ENCODE assay signal across 11 mouse cellular contexts in genomic region chr10:14018672-14019071, GRCm38 (mm10). TPM values are rescaled to one million over a fixed set of nuclear protein-coding genes. Genes with fewer than 3 reads are reported as not detected.
A peak's percentile ranks its signal among the peaks of the same experiment; 100 is the strongest.
DNase-seq lines count a peak whose midpoint lies in the region; ATAC-seq lines count a peak whose summit lies in the region.
"Had no signal": no experiment of that assay in that cellular context is flagged by ENCODE, and none has a peak within 500 bp of the region (broad histone marks: within the 10 kb centered on the region; RNA-seq: fewer than 3 reads in every experiment).

No protein-coding gene starts in this region.

- WGBS in heart, embryonic 14.5 days: 18% methylated on average over 7 of the region's 7 CpGs
- 41% methylated on average over 7 of the region's 7 CpGs for WGBS in neural tube, embryonic 12.5 days
- WGBS in heart, embryonic 16.5 days: 20% methylated on average over 7 of the region's 7 CpGs
- WGBS in stomach, embryonic 15.5 days: 29% methylated on average over 7 of the region's 7 CpGs

- peaks cover 10 to 51% of the 10 kb centered on the region in 2 experiments for H3K4me1 ChIP-seq in heart, embryonic 14.5 days (ENCODE audit: control insufficient read depth in 2 of 2, insufficient read depth in 2 of 2, low read length in 2 of 2)
- H3K4me1 ChIP-seq in neural tube, embryonic 12.5 days: peaks cover 17% of the 10 kb centered on the region
- H3K4me1 ChIP-seq in heart, embryonic 16.5 days (ENCODE audit: control insufficient read depth, insufficient read depth, low read length): peaks cover 33% of the 10 kb centered on the region
- peaks cover 3% of the 10 kb centered on the region; the same call in 1 of the 2 replicates for H3K4me1 ChIP-seq in stomach, embryonic 15.5 days
- H3K4me1 ChIP-seq: liver, embryonic 15.5 days had no signal

- DNase-seq in heart, adult 18-20 months: no peak
- DNase-seq in neural tube, embryonic 10.5 days (ENCODE audit: extremely low spot score, low spot score): no peak
- no peak for DNase-seq in right cerebral cortex, adult 2 months (ENCODE audit: low spot score in 2 of 2)

- H3K4me2 ChIP-seq in heart, embryonic 14.5 days (ENCODE audit: low read length): peak overlapping the region; percentile 75
- peak overlapping the region; percentile 36; the same call in 1 of the 2 replicates for H3K4me2 ChIP-seq in neural tube, embryonic 12.5 days (replicated peaks)
- H3K4me2 ChIP-seq in heart, embryonic 16.5 days (ENCODE audit: low read depth, low read length): peak overlapping the region; percentile 70
- 0 out of 2 replicates have a peak overlapping the region, but pooled peaks have one; percentile 41 for H3K4me2 ChIP-seq in stomach, embryonic 15.5 days
- H3K4me2 ChIP-seq: liver, embryonic 15.5 days had no signal

- H3K9me3 ChIP-seq in heart, embryonic 14.5 days (ENCODE audit: control insufficient read depth, low read length): no peaks in the 10 kb centered on the region
- H3K9me3 ChIP-seq in neural tube, embryonic 12.5 days: no peaks in the 10 kb centered on the region
- no peaks in the 10 kb centered on the region for H3K9me3 ChIP-seq in heart, embryonic 16.5 days (replicated peaks; ENCODE audit: control insufficient read depth, low read length)
- H3K9me3 ChIP-seq in stomach, embryonic 15.5 days: no peaks in the 10 kb centered on the region
- H3K9me3 ChIP-seq: embryonic facial prominence, embryonic 15.5 days; intestine, embryonic 15.5 days; liver, embryonic 15.5 days had no signal

- H3K27me3 ChIP-seq in heart, embryonic 14.5 days (ENCODE audit: control insufficient read depth, insufficient read depth, low read length): no peaks in the 10 kb centered on the region
- H3K27me3 ChIP-seq in neural tube, embryonic 12.5 days (replicated peaks): no peaks in the 10 kb centered on the region
- H3K27me3 ChIP-seq in heart, embryonic 16.5 days (ENCODE audit: control insufficient read depth, insufficient read depth, low read length): no peaks in the 10 kb centered on the region
- H3K27me3 ChIP-seq in stomach, embryonic 15.5 days (replicated peaks): no peaks in the 10 kb centered on the region
- H3K27me3 ChIP-seq: embryonic facial prominence, embryonic 15.5 days; intestine, embryonic 15.5 days; liver, embryonic 15.5 days had no signal

- H3K27ac ChIP-seq in heart, embryonic 14.5 days (replicated peaks in 1 of 2; ENCODE audit: control insufficient read depth in 1 of 2, insufficient read depth in 1 of 2, low read depth in 2 of 2, low read length in 2 of 2): peak overlapping the region in 1 of 2 experiments; percentile 90; a peak in 2 of 4 replicates
- H3K27ac ChIP-seq in neural tube, embryonic 12.5 days: no peak overlapping the region
- H3K27ac ChIP-seq in heart, embryonic 16.5 days (ENCODE audit: low read length): no peak overlapping the region
- H3K27ac ChIP-seq in stomach, embryonic 15.5 days: no peak overlapping the region
- H3K27ac ChIP-seq: embryonic facial prominence, embryonic 15.5 days; intestine, embryonic 15.5 days; liver, embryonic 15.5 days had no signal

- H3K4me3 ChIP-seq in heart, embryonic 14.5 days (ENCODE audit: control insufficient read depth in 1 of 2, insufficient read depth in 1 of 2, low read depth in 1 of 2, low read length in 2 of 2): peak overlapping the region in 1 of 2 experiments; percentile 45; a peak in 2 of 4 replicates
- H3K4me3 ChIP-seq in neural tube, embryonic 12.5 days: no peak overlapping the region
- H3K4me3 ChIP-seq in heart, embryonic 16.5 days (ENCODE audit: low read length): peak overlapping the region; percentile 61
- H3K4me3 ChIP-seq in stomach, embryonic 15.5 days (replicated peaks): no peak overlapping the region
- H3K4me3 ChIP-seq: liver, embryonic 15.5 days had no signal

- no peaks in the 10 kb centered on the region for H3K36me3 ChIP-seq in heart, embryonic 14.5 days (ENCODE audit: control insufficient read depth, insufficient read depth, low read length)
- no peaks in the 10 kb centered on the region for H3K36me3 ChIP-seq in neural tube, embryonic 12.5 days
- H3K36me3 ChIP-seq in heart, embryonic 16.5 days (ENCODE audit: control insufficient read depth, insufficient read depth): no peaks in the 10 kb centered on the region
- no peaks in the 10 kb centered on the region for H3K36me3 ChIP-seq in stomach, embryonic 15.5 days
- H3K36me3 ChIP-seq: embryonic facial prominence, embryonic 15.5 days; intestine, embryonic 15.5 days; liver, embryonic 15.5 days had no signal

- peak overlapping the region; percentile 71 for H3K9ac ChIP-seq in heart, embryonic 14.5 days (ENCODE audit: low read length)
- H3K9ac ChIP-seq in neural tube, embryonic 12.5 days: no peak overlapping the region
- H3K9ac ChIP-seq in heart, embryonic 16.5 days (ENCODE audit: low read length): no peak overlapping the region
- no peak overlapping the region for H3K9ac ChIP-seq in stomach, embryonic 15.5 days
- H3K9ac ChIP-seq: embryonic facial prominence, embryonic 15.5 days; intestine, embryonic 15.5 days; liver, embryonic 15.5 days had no signal

- ATAC-seq in heart, embryonic 14.5 days (ENCODE audit: insufficient number of reproducible peaks, insufficient read depth, low FRiP score, low read depth): no peak
- ATAC-seq in neural tube, embryonic 12.5 days (ENCODE audit: low FRiP score, low read depth): no peak
- no peak for ATAC-seq in heart, embryonic 16.5 days (replicated peaks; ENCODE audit: extremely low read depth, insufficient read depth, low FRiP score)
- ATAC-seq in stomach, embryonic 15.5 days (ENCODE audit: insufficient read depth, low FRiP score, low read depth): no peak
- no peak for ATAC-seq in erythroblast, adult 5-6 weeks (replicated peaks; ENCODE audit: low FRiP score, poor library complexity, severe bottlenecking)

RNA-seq across cellular contexts. Expression of gene Hivep2, which starts 52.8 kb away (rescaled TPM):
- polyA plus RNA-seq in heart, embryonic 14.5 days (2014; fragmentation: Nextera tagmentation; extraction: Ambion mirVana): 6.8 and 9.9 TPM in 2 replicates
- total RNA-seq in heart, adult 18-20 months (2021): 10 to 100 TPM; 18.4 to 18.8 TPM
- 5.6 and 6.9 TPM in 2 replicates for polyA plus RNA-seq in neural tube, embryonic 12.5 days (2016; fragmentation: Nextera tagmentation; extraction: Ambion mirVana)
- polyA plus RNA-seq in heart, embryonic 16.5 days (2015; fragmentation: Nextera tagmentation; extraction: Ambion mirVana): 5.1 and 5.7 TPM in 2 replicates
- polyA plus RNA-seq in stomach, embryonic 15.5 days (2015; fragmentation: Nextera tagmentation; extraction: Ambion mirVana): 5.9 and 6.0 TPM in 2 replicates
- 0.21 TPM in 1 of 2 replicates, not detected in the other for total RNA-seq in erythroblast, adult 5-6 weeks (2015; ENCODE audit: low replicate concordance)
- total RNA-seq in erythroblast, adult 5-6 weeks (2017; ENCODE audit: low replicate concordance): 0.51 and 0.56 TPM in 2 replicates
